Mouse (Mus musculus) kidney, adult 9 months (tissue): ENCODE results near the gene Sik1.

Experiments used
- DNase-seq: peaks from one replicate; pipeline ENCODE4 v3.0.0; 2022

Sik1 gene

DNA sequence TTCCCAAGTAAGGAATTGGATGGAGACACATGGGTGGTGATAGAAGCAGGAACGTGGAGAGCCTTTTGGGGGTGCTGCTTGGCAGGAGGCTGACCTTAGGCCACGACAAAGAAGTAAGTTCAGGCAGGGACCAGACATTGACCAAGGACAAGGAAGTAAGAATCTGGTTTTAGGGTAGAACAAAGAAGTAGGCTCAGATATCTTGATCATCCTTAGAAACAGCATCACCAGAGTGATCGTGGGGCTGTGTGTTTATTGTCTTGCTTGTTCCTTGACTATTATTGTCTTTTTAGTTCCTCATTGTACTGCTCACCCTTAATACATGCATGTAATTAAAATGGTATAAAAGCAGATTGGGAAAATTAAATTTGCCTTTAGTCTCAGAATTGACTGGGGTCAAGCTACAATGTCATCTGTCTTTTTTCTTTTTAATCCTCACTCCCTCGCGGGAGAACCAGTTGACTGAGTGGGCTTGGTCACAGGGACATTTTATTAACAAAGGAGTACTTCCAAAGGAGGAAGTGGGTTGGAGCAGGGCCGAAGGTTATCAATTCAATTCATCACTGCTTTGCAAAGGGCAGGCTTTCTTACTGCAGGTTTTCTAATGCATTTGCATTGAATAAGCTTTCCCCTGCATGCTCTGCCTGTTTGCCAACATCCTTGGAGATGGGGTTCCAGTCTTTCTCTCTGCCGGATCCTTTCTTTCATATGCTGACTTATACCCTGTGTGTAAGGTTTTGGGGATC is 53.2 kb downstream of the Sik1 start:
- no peak for DNase-seq

DNA sequence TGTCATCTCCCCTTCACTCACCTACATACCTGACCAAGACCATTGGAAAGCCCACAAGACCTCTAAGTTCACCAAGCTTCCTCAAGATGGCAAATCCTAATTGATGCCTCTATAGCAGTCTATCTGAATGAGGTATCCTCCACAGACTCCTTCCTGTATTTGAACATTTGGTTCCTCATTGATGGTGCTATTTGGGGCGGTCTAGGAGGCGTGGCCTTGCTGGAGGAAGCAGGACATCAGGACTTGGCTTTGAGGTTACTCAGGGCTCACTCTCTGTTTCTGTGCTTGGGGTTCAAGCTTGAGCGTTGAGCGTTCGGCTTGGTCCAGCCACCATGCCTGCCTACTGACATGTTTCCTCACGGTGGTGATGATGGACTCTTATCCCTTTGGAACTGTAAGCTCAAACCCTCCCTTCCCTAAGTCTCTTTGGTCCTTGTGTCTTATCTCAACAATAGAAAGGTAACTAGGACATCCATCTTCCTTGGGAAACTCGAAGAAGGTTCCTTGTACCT is 54.7 kb downstream of the Sik1 start:
- DNase-seq, result no peak

DNA sequence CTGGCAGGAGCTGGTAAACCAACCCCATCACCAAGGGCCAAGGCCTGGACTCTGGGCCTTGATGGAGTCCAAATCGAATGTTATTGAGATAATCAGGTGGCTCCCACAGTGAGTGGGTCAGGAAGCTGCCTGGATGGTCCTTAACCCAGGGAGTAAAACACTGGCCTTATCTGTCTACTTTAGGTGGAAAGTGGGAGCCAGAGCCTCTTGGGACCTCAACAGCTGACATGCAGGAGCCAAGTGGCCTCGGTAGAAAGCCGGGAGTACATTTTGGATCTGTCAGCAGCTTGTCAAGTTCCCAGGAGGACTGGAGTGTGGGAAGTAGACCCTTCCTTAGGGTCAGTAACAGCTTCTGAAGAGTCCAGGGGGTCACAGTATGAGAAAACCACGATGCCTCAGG is 59.7 kb downstream of the Sik1 start:
- DNase-seq, result no peak
